Mouse (Mus musculus) neural tube, embryonic 15.5 days (tissue): ENCODE measurements around the gene Miga2. TPM values are rescaled to one million over a fixed set of nuclear protein-coding genes. Genes with fewer than 3 reads are reported as not detected.
"Not testable (repeated sequence)": the region's sequence is repeated elsewhere in the genome, so short reads cannot be mapped to it uniquely, and the experiment has no call there.

Experiments
- ATAC-seq: fragments of 200-750 bp; cut with Nextera tagmentation; 2 replicates; pipeline ENCODE4 v1.8.0; 2017; ENCODE audit warnings: mild to moderate bottlenecking, moderate TSS enrichment, moderate library complexity; ENCODE audit not compliant: low FRiP score
- H3K27ac ChIP-seq: fragments of 300-500 bp; sonication (generic); replicated peaks from 2 replicates; pipeline ENCODE4 v1.5.1; 2015; ENCODE audit warnings: mild to moderate bottlenecking, inconsistent platforms
- H3K27me3 ChIP-seq: fragments of 300-500 bp; sonication (generic); replicated peaks from 2 replicates; pipeline ENCODE4 v1.6.1; 2015; ENCODE audit warnings: inconsistent platforms
- H3K36me3 ChIP-seq: fragments of 300-500 bp; sonication (generic); 2 replicates; pipeline ENCODE4 v1.6.1; 2015; ENCODE audit warnings: inconsistent platforms
- H3K4me1 ChIP-seq: fragments of 300-500 bp; sonication (generic); 2 replicates; pipeline ENCODE4 v1.6.1; 2015; ENCODE audit warnings: inconsistent platforms
- H3K4me2 ChIP-seq: fragments of 300-500 bp; sonication (generic); 2 replicates; pipeline ENCODE4 v1.6.1; 2015; ENCODE audit warnings: inconsistent platforms, mild to moderate bottlenecking, moderate library complexity
- H3K4me3 ChIP-seq: fragments of 300-500 bp; sonication (generic); replicated peaks from 2 replicates; pipeline ENCODE4 v1.5.1; 2015; ENCODE audit warnings: mild to moderate bottlenecking, inconsistent platforms
- H3K9ac ChIP-seq: fragments of 300-500 bp; sonication (generic); replicated peaks from 2 replicates; pipeline ENCODE4 v1.6.1; 2015; ENCODE audit warnings: mild to moderate bottlenecking, inconsistent platforms
- H3K9me3 ChIP-seq: fragments of 300-500 bp; sonication (generic); replicated peaks from 2 replicates; pipeline ENCODE4 v1.6.1; 2016; ENCODE audit warnings: inconsistent platforms
- WGBS: fragments of 180-500 bp; shearing (Covaris S2); methylation state at CpG from one replicate; pipeline ENCODE4 v1.1.7; 2015; ENCODE audit warnings: mixed read lengths; 5-methylcytosine and 5-hydroxymethylcytosine counted together
- microRNA-seq: library from miRNA; unstranded; fragments of <30 nt; microRNA quantifications from one replicate; pipeline ENCODE4, GENCODE M21; 2017
- polyA plus RNA-seq: library from polyadenylated mRNA; unstranded; fragments of >200 nt; fragmentation: Nextera tagmentation; extraction: Ambion mirVana; gene quantifications from 2 replicates; pipeline ENCODE4 v1.2.1, GENCODE M21; 2015

Miga2 gene
- polyA plus RNA-seq, 1 experiment from 2014 or later: 35.8 TPM

GRCm38 (mm10) chr2:30415936-30416648 is 52.1 kb downstream of the Miga2 start, which contains the start of gene Ptpa:
TSS of gene Ptpa (plus strand) at chr2:30416039.
- ATAC-seq: peak; percentile 94

GRCm38 (mm10) chr2:30416649-30416965 is 52.6 kb downstream of the Miga2 start:
- Histone ChIP-seq H3K36me3 (peaks cover 15% of the 10 kb centered on the region), H3K4me1 (peaks cover 63% of the 10 kb centered on the region), H3K4me2 (peak overlapping the region; percentile 62), H3K27me3 (no peaks in the 10 kb centered on the region), H3K9me3 (no peaks in the 10 kb centered on the region), H3K9ac (peak overlapping the region; percentile 88), H3K27ac (peak overlapping the region; percentile 98), H3K4me3 (peak overlapping the region; percentile 91)
- ATAC-seq: no peak
- WGBS: 0% methylated on average over 7 of the region's 7 CpGs

More at GRCm38 (mm10) chr2:30415936-30416648, 52.1 kb downstream of the Miga2 start, which contains the start of gene Ptpa:
- Histone ChIP-seq H3K36me3 (peaks cover 18% of the 10 kb centered on the region), H3K27me3 (no peaks in the 10 kb centered on the region), H3K4me1 (peaks cover 59% of the 10 kb centered on the region), H3K9ac (peak within 1 kb of the TSS; percentile 88), H3K4me3 (peak within 1 kb of the TSS; percentile 91), H3K9me3 (no peaks in the 10 kb centered on the region), H3K4me2 (peak within 1 kb of the TSS; percentile 62), H3K27ac (peak within 1 kb of the TSS; percentile 98)
- WGBS: under 1% methylated on average over 60 of the region's 67 CpGs

- not testable (repeated sequence) for H3K9me3 ChIP-seq, H3K36me3 ChIP-seq, ATAC-seq, H3K27me3 ChIP-seq, H3K27ac ChIP-seq
- Histone ChIP-seq H3K4me3 (peak overlapping the region; percentile 91), H3K4me1 (peaks cover 63% of the 10 kb centered on the region), H3K4me2 (peak overlapping the region; percentile 62), H3K9ac (peak overlapping the region; percentile 88; the same call in 1 of the 2 replicates)
- 84% methylated on average over 6 of the region's 6 CpGs for WGBS
These were observed 53.1 kb downstream of the Miga2 start for GRCm38 (mm10) chr2:30417154-30417553.

- WGBS: 54% methylated on average over 5 of the region's 5 CpGs
- no peaks in the 10 kb centered on the region for H3K27me3 ChIP-seq
- no peak overlapping the region for H3K27ac ChIP-seq
- H3K4me1 ChIP-seq: peaks cover 60% of the 10 kb centered on the region
- no peak overlapping the region; the same call in 1 of the 2 replicates for H3K9ac ChIP-seq
- no peak overlapping the region for H3K4me3 ChIP-seq
- ATAC-seq: no peak
- no peaks in the 10 kb centered on the region for H3K9me3 ChIP-seq
- H3K36me3 ChIP-seq: peaks cover 5% of the 10 kb centered on the region
- H3K4me2 ChIP-seq: peak overlapping the region; percentile 62
These were observed 53.6 kb downstream of the Miga2 start for GRCm38 (mm10) chr2:30417595-30418165.

GRCm38 (mm10) chr2:30418259-30418658 is 54.2 kb downstream of the Miga2 start:
- 71% methylated on average over 6 of the region's 6 CpGs for WGBS
- H3K27me3 ChIP-seq: no peaks in the 10 kb centered on the region
- H3K9ac ChIP-seq: peak overlapping the region; percentile 5; the same call in 1 of the 2 replicates
- no peak overlapping the region for H3K4me3 ChIP-seq
- ATAC-seq: no peak
- no peaks in the 10 kb centered on the region for H3K9me3 ChIP-seq
- H3K4me2 ChIP-seq: peak overlapping the region; percentile 62
- peaks cover 54% of the 10 kb centered on the region for H3K4me1 ChIP-seq
- H3K36me3 ChIP-seq: peaks cover 2% of the 10 kb centered on the region; the same call in 1 of the 2 replicates
- H3K27ac ChIP-seq: no peak overlapping the region

- 0 out of 2 replicates have a peak overlapping the region, but pooled peaks have one; percentile 6 for H3K9ac ChIP-seq
- H3K4me1 ChIP-seq: peaks cover 46% of the 10 kb centered on the region
- peak overlapping the region; percentile 62 for H3K4me2 ChIP-seq
- WGBS: 27% methylated on average over 10 of the region's 10 CpGs
- no peaks in the 10 kb centered on the region for H3K9me3 ChIP-seq
- H3K27me3 ChIP-seq: no peaks in the 10 kb centered on the region
- 0 out of 2 replicates have a peak overlapping the region, but pooled peaks have one; percentile 2 for H3K4me3 ChIP-seq
- H3K36me3 ChIP-seq: peaks cover 2% of the 10 kb centered on the region; the same call in 1 of the 2 replicates
- no peak for ATAC-seq
- peak overlapping the region; percentile 34; the same call in 1 of the 2 replicates for H3K27ac ChIP-seq
These were observed 55.1 kb downstream of the Miga2 start for GRCm38 (mm10) chr2:30419112-30419511.

- peaks cover 5% of the 10 kb centered on the region for H3K36me3 ChIP-seq
- H3K9me3 ChIP-seq: no peaks in the 10 kb centered on the region
- WGBS: 48% methylated on average over 4 of the region's 4 CpGs
- H3K4me2 ChIP-seq: no peak overlapping the region
- H3K27me3 ChIP-seq: no peaks in the 10 kb centered on the region
- no peak for ATAC-seq
- H3K27ac ChIP-seq: no peak overlapping the region
- H3K4me3 ChIP-seq: no peak overlapping the region
- H3K9ac ChIP-seq: no peak overlapping the region
- H3K4me1 ChIP-seq: peaks cover 35% of the 10 kb centered on the region
These were observed 57.4 kb downstream of the Miga2 start for GRCm38 (mm10) chr2:30421432-30421831.

- ATAC-seq: no peak
- Histone ChIP-seq H3K4me1 (no peaks in the 10 kb centered on the region), H3K4me2 (no peak overlapping the region), H3K4me3 (no peak overlapping the region), H3K36me3 (peaks cover 76% of the 10 kb centered on the region), H3K9me3 (no peaks in the 10 kb centered on the region), H3K9ac (no peak overlapping the region), H3K27me3 (no peaks in the 10 kb centered on the region), H3K27ac (no peak overlapping the region)
These were observed 65.1 kb downstream of the Miga2 start for GRCm38 (mm10) chr2:30429156-30429555.

Small RNA genes lying within 50 kb of the gene (microRNA-seq; reads per million reads assigned to microRNA genes)
- not detected for gene Gm47292

Other genes with a start within 250 kb of the Miga2 start
- 12.4 and 14.5 TPM in 2 replicates for gene Zer1, start 239.6 kb upstream of the Miga2 start, polyA plus RNA-seq
- gene Tbc1d13, start 230.5 kb upstream of the Miga2 start, polyA plus RNA-seq: 11.3 TPM in 2 replicates
- 26.9 and 27.1 TPM in 2 replicates for gene Endog, start 192.7 kb upstream of the Miga2 start, polyA plus RNA-seq
- gene Spout1, start 185.8 kb upstream of the Miga2 start, polyA plus RNA-seq: 70.5 and 72.5 TPM in 2 replicates
- 16.0 and 16.2 TPM in 2 replicates for gene Kyat1, start 158.4 kb upstream of the Miga2 start, polyA plus RNA-seq
- 47.5 and 49.1 TPM in 2 replicates for gene Lrrc8a, start 126.5 kb upstream of the Miga2 start, polyA plus RNA-seq
- 0.12 and 0.32 TPM in 2 replicates for gene Gm28035, start 123.7 kb upstream of the Miga2 start, polyA plus RNA-seq
- 4.8 and 5.2 TPM in 2 replicates for gene Phyhd1, start 98.0 kb upstream of the Miga2 start, polyA plus RNA-seq
- not detected in 2 replicates for gene Gm28038, start 83.2 kb upstream of the Miga2 start, polyA plus RNA-seq
- 37.4 and 38.5 TPM in 2 replicates for gene Dolk, start 77.9 kb upstream of the Miga2 start, polyA plus RNA-seq
- gene Nup188, start 77.8 kb upstream of the Miga2 start, polyA plus RNA-seq: 15.4 and 22.2 TPM in 2 replicates
- gene Sh3glb2, start 4.9 kb upstream of the Miga2 start, polyA plus RNA-seq: 174 and 200 TPM in 2 replicates
- 59.0 and 63.2 TPM in 2 replicates for gene Dolpp1, start 28.0 kb downstream of the Miga2 start, polyA plus RNA-seq
- 21.3 and 26.8 TPM in 2 replicates for gene Crat, start 51.6 kb downstream of the Miga2 start, polyA plus RNA-seq
- gene Ptpa, start 51.8 kb downstream of the Miga2 start, polyA plus RNA-seq: 138 and 145 TPM in 2 replicates
- 1.4 and 1.9 TPM in 2 replicates for gene Ier5l, start 110.0 kb downstream of the Miga2 start, polyA plus RNA-seq
- gene Cstad, start 230.8 kb downstream of the Miga2 start, polyA plus RNA-seq: 0.31 and 0.83 TPM in 2 replicates